Comparison of ENCODE assay signal across 25 mouse cellular contexts in the genomic region with DNA sequence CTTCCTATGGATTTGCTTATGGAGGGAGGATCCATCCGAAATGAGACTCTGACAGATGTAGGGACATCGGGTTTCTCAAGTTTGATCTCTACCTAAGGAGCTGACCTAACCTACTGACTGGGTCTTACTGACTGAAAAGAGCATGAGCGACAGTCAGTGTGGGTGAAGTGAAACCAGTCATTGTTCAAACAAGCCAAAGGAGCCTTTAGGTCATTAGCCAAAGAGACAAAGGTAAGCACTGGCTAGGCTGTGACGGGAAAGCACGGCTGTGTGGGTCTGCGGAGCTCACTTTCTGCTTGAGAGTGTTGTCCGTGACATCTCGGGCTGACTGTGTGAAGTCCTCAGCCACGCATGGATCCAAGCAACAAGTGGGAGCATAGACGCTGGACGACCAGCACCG. TPM values are rescaled to one million over a fixed set of nuclear protein-coding genes. Genes with fewer than 3 reads are reported as not detected.
DNase-seq lines count a peak whose midpoint lies in the region; ATAC-seq lines count a peak whose summit lies in the region.
"Had no signal": no experiment of that assay in that cellular context is flagged by ENCODE, and none has a peak within 500 bp of the region (broad histone marks: within the 10 kb centered on the region; RNA-seq: fewer than 3 reads in every experiment).

No protein-coding gene starts in this region.

- no peak overlapping the region for H3K4me2 ChIP-seq in embryonic facial prominence, embryonic 11.5 days (ENCODE audit: low read depth, low read length)
- peak overlapping the region; percentile 20; the same call in 1 of the 2 replicates for H3K4me2 ChIP-seq in liver, embryonic 15.5 days
- 0 out of 2 replicates have a peak overlapping the region, but pooled peaks have one; percentile 18 for H3K4me2 ChIP-seq in intestine, embryonic 14.5 days (ENCODE audit: low read length)
- H3K4me2 ChIP-seq: embryonic facial prominence, embryonic 13.5 days; hindbrain, embryonic 12.5 days; limb, embryonic 13.5 days; lung, embryonic 15.5 days; midbrain, embryonic 11.5 days; neural tube, embryonic 15.5 days had no signal

- ATAC-seq in embryonic facial prominence, embryonic 11.5 days (replicated peaks; ENCODE audit: insufficient number of reproducible peaks, low FRiP score, low TSS enrichment, low read depth) = no peak
- ATAC-seq in liver, embryonic 15.5 days (ENCODE audit: insufficient read depth) = 0 out of 2 replicates have a peak, but pooled peaks have one; percentile 28
- peak; percentile 40; the same call in 1 of the 2 replicates for ATAC-seq in intestine, embryonic 14.5 days (replicated peaks; ENCODE audit: low FRiP score, low TSS enrichment, low read depth)
- ATAC-seq in cerebellum, adult (ENCODE audit: insufficient number of reproducible peaks, low FRiP score, low TSS enrichment) = no peak
- ATAC-seq: Patski had no signal

- no peaks in the 10 kb centered on the region for H3K27me3 ChIP-seq in embryonic facial prominence, embryonic 11.5 days (ENCODE audit: control insufficient read depth, insufficient read depth, low read length)
- H3K27me3 ChIP-seq in embryonic facial prominence, embryonic 10.5 days (replicated peaks; ENCODE audit: low read depth, poor library complexity, severe bottlenecking) = 0 out of 2 replicates have a peak, but pooled peaks cover 3% of the 10 kb centered on the region
- no peaks in the 10 kb centered on the region for H3K27me3 ChIP-seq in liver, embryonic 15.5 days
- H3K27me3 ChIP-seq in intestine, embryonic 14.5 days (replicated peaks; ENCODE audit: control insufficient read depth, insufficient read depth, low read length) = no peaks in the 10 kb centered on the region
- H3K27me3 ChIP-seq: embryonic facial prominence, embryonic 13.5 days; hindbrain, embryonic 12.5 days; limb, embryonic 13.5 days; lung, embryonic 15.5 days; neural tube, embryonic 15.5 days had no signal

- DNase-seq in embryonic facial prominence, embryonic 11.5 days (ENCODE audit: low spot score) = peak; percentile 9
- DNase-seq in embryonic facial prominence, embryonic 10.5 days (ENCODE audit: low spot score) = no peak
- DNase-seq in liver = no peak
- peak; percentile 70 for DNase-seq in intestine, embryonic 14.5 days (ENCODE audit: low spot score)
- peak; percentile 40 for DNase-seq in retina, postnatal 1 day
- DNase-seq in cerebellum, adult 9-11 months = no peak
- DNase-seq: adrenal gland, postnatal 36 days; cerebellum, adult 11 months; cerebellum, postnatal 14 days; gastrocnemius, postnatal 25 days; heart, adult 2 months; kidney, adult 9 months; kidney, postnatal 25 days; thymus, adult 18-20 months; thymus, postnatal 36 days had no signal

- no peak overlapping the region for H3K4me3 ChIP-seq in embryonic facial prominence, embryonic 11.5 days (ENCODE audit: low read depth, low read length)
- no peak overlapping the region for H3K4me3 ChIP-seq in embryonic facial prominence, embryonic 10.5 days
- H3K4me3 ChIP-seq in liver, embryonic 15.5 days (replicated peaks) = no peak overlapping the region
- H3K4me3 ChIP-seq in intestine, embryonic 14.5 days (ENCODE audit: low read depth, low read length) = no peak overlapping the region
- H3K4me3 ChIP-seq: embryonic facial prominence, embryonic 13.5 days; erythroblast, embryonic 14.5 days; heart, adult 2 months; hindbrain, embryonic 12.5 days; limb, embryonic 13.5 days; lung, embryonic 15.5 days; neural tube, embryonic 15.5 days had no signal

- 77% methylated on average over 12 of the region's 12 CpGs for WGBS in embryonic facial prominence, embryonic 11.5 days
- WGBS in embryonic facial prominence, embryonic 10.5 days = 76% methylated on average over 12 of the region's 12 CpGs
- 72% methylated on average over 12 of the region's 12 CpGs for WGBS in liver, embryonic 15.5 days (ENCODE audit: insufficient replicate concordance)
- 68% methylated on average over 12 of the region's 12 CpGs for WGBS in intestine, embryonic 14.5 days

- no peaks in the 10 kb centered on the region for H3K36me3 ChIP-seq in embryonic facial prominence, embryonic 11.5 days (replicated peaks; ENCODE audit: control insufficient read depth, insufficient read depth, low read depth, low read length)
- no peaks in the 10 kb centered on the region for H3K36me3 ChIP-seq in embryonic facial prominence, embryonic 10.5 days (replicated peaks)
- no peaks in the 10 kb centered on the region for H3K36me3 ChIP-seq in liver, embryonic 15.5 days (replicated peaks)
- H3K36me3 ChIP-seq in intestine, embryonic 14.5 days (ENCODE audit: control insufficient read depth, insufficient read depth, low read length) = no peaks in the 10 kb centered on the region
- H3K36me3 ChIP-seq: embryonic facial prominence, embryonic 13.5 days; hindbrain, embryonic 12.5 days; limb, embryonic 13.5 days; lung, embryonic 15.5 days; neural tube, embryonic 15.5 days had no signal

- no peaks in the 10 kb centered on the region for H3K4me1 ChIP-seq in embryonic facial prominence, embryonic 11.5 days (ENCODE audit: control insufficient read depth, insufficient read depth, low read length)
- H3K4me1 ChIP-seq in embryonic facial prominence, embryonic 10.5 days = no peaks in the 10 kb centered on the region
- no peaks in the 10 kb centered on the region for H3K4me1 ChIP-seq in liver, embryonic 15.5 days (replicated peaks)
- H3K4me1 ChIP-seq in intestine, embryonic 14.5 days (replicated peaks; ENCODE audit: control insufficient read depth, insufficient read depth, low read length) = peaks cover 2% of the 10 kb centered on the region; the same call in 1 of the 2 replicates
- H3K4me1 ChIP-seq: embryonic facial prominence, embryonic 13.5 days; hindbrain, embryonic 12.5 days; limb, embryonic 13.5 days; neural tube, embryonic 15.5 days had no signal

- no peak overlapping the region for H3K9ac ChIP-seq in embryonic facial prominence, embryonic 11.5 days (replicated peaks; ENCODE audit: low read length)
- H3K9ac ChIP-seq in liver, embryonic 15.5 days = no peak overlapping the region
- H3K9ac ChIP-seq in intestine, embryonic 14.5 days (ENCODE audit: low read length) = no peak overlapping the region
- H3K9ac ChIP-seq: embryonic facial prominence, embryonic 13.5 days; hindbrain, embryonic 12.5 days; limb, embryonic 13.5 days; lung, embryonic 15.5 days; neural tube, embryonic 15.5 days had no signal

- no peaks in the 10 kb centered on the region for H3K9me3 ChIP-seq in embryonic facial prominence, embryonic 11.5 days (replicated peaks; ENCODE audit: control insufficient read depth, low read length)
- no peaks in the 10 kb centered on the region for H3K9me3 ChIP-seq in embryonic facial prominence, embryonic 10.5 days
- H3K9me3 ChIP-seq in liver, embryonic 15.5 days (replicated peaks) = no peaks in the 10 kb centered on the region
- H3K9me3 ChIP-seq in intestine, embryonic 14.5 days (ENCODE audit: control insufficient read depth, low read length) = no peaks in the 10 kb centered on the region
- H3K9me3 ChIP-seq: embryonic facial prominence, embryonic 13.5 days; hindbrain, embryonic 12.5 days; limb, embryonic 13.5 days; lung, embryonic 15.5 days; neural tube, embryonic 15.5 days had no signal

- no peak overlapping the region for H3K27ac ChIP-seq in embryonic facial prominence, embryonic 11.5 days (replicated peaks; ENCODE audit: low read depth, low read length)
- H3K27ac ChIP-seq in embryonic facial prominence, embryonic 10.5 days (replicated peaks) = no peak overlapping the region
- no peak overlapping the region for H3K27ac ChIP-seq in liver, embryonic 15.5 days (replicated peaks)
- H3K27ac ChIP-seq in intestine, embryonic 14.5 days (ENCODE audit: low read depth) = no peak overlapping the region
- H3K27ac ChIP-seq: embryonic facial prominence, embryonic 13.5 days; heart, adult 2 months; hindbrain, embryonic 12.5 days; limb, embryonic 13.5 days; lung, embryonic 15.5 days; neural tube, embryonic 15.5 days had no signal

RNA-seq across cellular contexts. Expression of gene Nr5a2, which starts 50.1 kb away (rescaled TPM):
- 1.7 and 2.0 TPM in 2 replicates for polyA plus RNA-seq in embryonic facial prominence, embryonic 11.5 days (2014; fragmentation: Nextera tagmentation; extraction: Ambion mirVana)
- polyA plus RNA-seq in embryonic facial prominence, embryonic 10.5 days (2016; fragmentation: Nextera tagmentation; extraction: Ambion mirVana) = 1.1 and 1.3 TPM in 2 replicates
- polyA plus RNA-seq in liver, embryonic 15.5 days (2015; fragmentation: Nextera tagmentation; extraction: Ambion mirVana) = 2.2 and 2.4 TPM in 2 replicates
- polyA plus RNA-seq in intestine, embryonic 14.5 days (2014; fragmentation: Nextera tagmentation; extraction: Ambion mirVana) = 7.3 and 10.0 TPM in 2 replicates

Comparison
In these comparisons a context has a peak if more than half of its experiments do, and no peak if none do; other contexts are left out.
1. DNase-seq: peak in embryonic facial prominence, embryonic 11.5 days (single experiment), intestine, embryonic 14.5 days (single experiment) and retina, postnatal 1 day (single experiment); none in embryonic facial prominence, embryonic 10.5 days (single experiment), liver (single experiment) and cerebellum, adult 9-11 months (single experiment).
2. ATAC-seq: peak in liver, embryonic 15.5 days (single experiment) and intestine, embryonic 14.5 days (single experiment); none in embryonic facial prominence, embryonic 11.5 days (single experiment) and cerebellum, adult (single experiment).